Mouse (Mus musculus): ENCODE measurements around the gene Abhd14b.
"Not testable (repeated sequence)": the region's sequence is repeated elsewhere in the genome, so short reads cannot be mapped to it uniquely, and the experiment has no call there.

Gene Abhd14b

GRCm38 (mm10) chr9:106476002-106476923 is 29.0 kb downstream of the Abhd14b start:
- peak; percentile 76 for DNase-seq (ENCODE audit: low read depth)

- peak; percentile 99 for DNase-seq (ENCODE audit: low read depth)
Measured at GRCm38 (mm10) chr9:106476924-106477484, 29.7 kb downstream of the Abhd14b start, which contains the start of gene Parp3. TSS of gene Parp3 (minus strand) at chr9:106476949.

- DNase-seq (ENCODE audit: low read depth), result peak; percentile 41
Measured at GRCm38 (mm10) chr9:106477649-106478048, 30.4 kb downstream of the Abhd14b start.

GRCm38 (mm10) chr9:106478101-106478500 is 30.8 kb downstream of the Abhd14b start:
- DNase-seq (ENCODE audit: low read depth), result no peak

- DNase-seq (ENCODE audit: low read depth), result no peak
Measured at GRCm38 (mm10) chr9:106480541-106480940, 33.3 kb downstream of the Abhd14b start.

- DNase-seq (ENCODE audit: low read depth), result no peak
Measured at GRCm38 (mm10) chr9:106481075-106481474, 33.8 kb downstream of the Abhd14b start.

- DNase-seq (ENCODE audit: low read depth), result no peak
Measured at GRCm38 (mm10) chr9:106481676-106482075, 34.4 kb downstream of the Abhd14b start.

GRCm38 (mm10) chr9:106482578-106483115 is 35.4 kb downstream of the Abhd14b start:
- no peak for DNase-seq (ENCODE audit: low read depth)

GRCm38 (mm10) chr9:106483136-106483535 is 35.9 kb downstream of the Abhd14b start:
- DNase-seq (ENCODE audit: low read depth), result no peak

GRCm38 (mm10) chr9:106483606-106484005 is 36.3 kb downstream of the Abhd14b start:
- no peak for DNase-seq (ENCODE audit: low read depth)

GRCm38 (mm10) chr9:106485076-106485475 is 37.8 kb downstream of the Abhd14b start:
- no peak for DNase-seq (ENCODE audit: low read depth)

- not testable (repeated sequence) for DNase-seq (ENCODE audit: low read depth)
Measured at GRCm38 (mm10) chr9:106487602-106488001, 40.3 kb downstream of the Abhd14b start.

- DNase-seq (ENCODE audit: low read depth), result no peak
Measured at GRCm38 (mm10) chr9:106499667-106500066, 52.4 kb downstream of the Abhd14b start, which contains the start of gene Iqcf1. TSS of gene Iqcf1 (plus strand) at chr9:106499967.

- no peak for DNase-seq (ENCODE audit: low read depth)
Measured at GRCm38 (mm10) chr9:106501846-106502245, 54.6 kb downstream of the Abhd14b start.

All from naive thymus-derived CD4-positive, alpha-beta T cell, adult 2 months (primary cell).